8 mouse cellular contexts compared by ENCODE assay signal in genomic region chr13:10359516-10360198, GRCm38 (mm10). TPM values are rescaled to one million over a fixed set of nuclear protein-coding genes. Genes with fewer than 3 reads are reported as not detected.
A peak's percentile ranks its signal among the peaks of the same experiment; 100 is the strongest.
DNase-seq lines count a peak whose midpoint lies in the region; ATAC-seq and TF ChIP-seq lines count a peak whose summit lies in the region.

No protein-coding gene starts in this region.

- no peak for TF ChIP-seq CTCF in heart, adult 2 months (IDR thresholded peaks at IDR 0.05)
- no peak for TF ChIP-seq CTCF in bone marrow macrophage, adult 2 months (IDR thresholded peaks at IDR 0.05; ENCODE audit: low read depth, low read length)
- no peak for TF ChIP-seq CTCF in forebrain, postnatal 0 days (IDR thresholded peaks at IDR 0.05; ENCODE audit: low read depth)

- peaks cover 2% of the 10 kb centered on the region for H3K4me1 ChIP-seq in heart, adult 2 months (ENCODE audit: control insufficient read depth, insufficient read depth, low read length)
- no peaks in the 10 kb centered on the region for H3K4me1 ChIP-seq in bone marrow macrophage, adult 2 months (ENCODE audit: control insufficient read depth, insufficient read depth, low read length)
- H3K4me1 ChIP-seq in forebrain, postnatal 0 days (ENCODE audit: insufficient read depth): peaks cover 10% of the 10 kb centered on the region
- H3K4me1 ChIP-seq in midbrain, embryonic 13.5 days (replicated peaks): peaks cover 15% of the 10 kb centered on the region

- peak overlapping the region; percentile 45 for H3K4me3 ChIP-seq in heart, adult 2 months
- H3K4me3 ChIP-seq in bone marrow macrophage, adult 2 months (ENCODE audit: insufficient read depth, low read length): peak overlapping the region; percentile 47
- H3K4me3 ChIP-seq in forebrain, postnatal 0 days (ENCODE audit: low read depth, low read length): peak overlapping the region; percentile 63
- H3K4me3 ChIP-seq in midbrain, embryonic 13.5 days (replicated peaks): peak overlapping the region; percentile 69

- H3K9ac ChIP-seq in heart, adult 2 months (ENCODE audit: low read depth, low read length): peak overlapping the region; percentile 61; the same call in 1 of the 2 replicates
- peak overlapping the region; percentile 58 for H3K9ac ChIP-seq in forebrain, postnatal 0 days
- H3K9ac ChIP-seq in midbrain, embryonic 13.5 days (replicated peaks): peak overlapping the region; percentile 66

- peaks cover 6% of the 10 kb centered on the region for H3K27me3 ChIP-seq in heart, adult 2 months (ENCODE audit: control insufficient read depth, insufficient read depth, low read length)
- H3K27me3 ChIP-seq in forebrain, postnatal 0 days (ENCODE audit: insufficient read depth, low read length): peaks cover 5% of the 10 kb centered on the region
- peaks cover 43% of the 10 kb centered on the region for H3K27me3 ChIP-seq in midbrain, embryonic 13.5 days

- H3K79me2 ChIP-seq in heart, adult 2 months (replicated peaks; ENCODE audit: control insufficient read depth, insufficient read depth, low read length): no peaks in the 10 kb centered on the region

- H3K36me3 ChIP-seq in heart, adult 2 months (ENCODE audit: control insufficient read depth, insufficient read depth, low read length): no peaks in the 10 kb centered on the region
- H3K36me3 ChIP-seq in forebrain, postnatal 0 days (ENCODE audit: insufficient read depth): no peaks in the 10 kb centered on the region
- H3K36me3 ChIP-seq in midbrain, embryonic 13.5 days: no peaks in the 10 kb centered on the region

- H3K9me3 ChIP-seq in forebrain, postnatal 0 days (ENCODE audit: low read length): no peaks in the 10 kb centered on the region
- no peaks in the 10 kb centered on the region for H3K9me3 ChIP-seq in midbrain, embryonic 13.5 days

- peak; percentile 5; the same call in 1 of the 2 replicates for ATAC-seq in forebrain, postnatal 0 days
- no peak; the same call in 1 of the 2 replicates for ATAC-seq in midbrain, embryonic 13.5 days

- TF ChIP-seq POLR2A in heart, adult 2 months (IDR thresholded peaks at IDR 0.05; ENCODE audit: insufficient read depth, low read depth, low read length): no peak
- TF ChIP-seq POLR2A in bone marrow macrophage, adult 2 months (IDR thresholded peaks at IDR 0.05; ENCODE audit: borderline replicate concordance, low read depth, low read length): no peak

- H3K27ac ChIP-seq in heart, adult 2 months: peak overlapping the region; percentile 15; the same call in 1 of the 2 replicates
- no peak overlapping the region for H3K27ac ChIP-seq in bone marrow macrophage, adult 2 months (ENCODE audit: insufficient read depth, low read depth, low read length)
- peak overlapping the region; percentile 40; the same call in 1 of the 2 replicates for H3K27ac ChIP-seq in forebrain, postnatal 0 days (ENCODE audit: low read depth, low read length)
- H3K27ac ChIP-seq in midbrain, embryonic 13.5 days: 0 out of 2 replicates have a peak overlapping the region, but pooled peaks have one; percentile 2

- H3K4me2 ChIP-seq in forebrain, postnatal 0 days (ENCODE audit: low read depth): peak overlapping the region; percentile 95
- H3K4me2 ChIP-seq in midbrain, embryonic 13.5 days (replicated peaks): peak overlapping the region; percentile 83

- WGBS in heart, adult 2 months: 5% methylated on average over 26 of the region's 26 CpGs
- WGBS in forebrain, postnatal 0 days: 1% methylated on average over 26 of the region's 26 CpGs
- 2% methylated on average over 26 of the region's 26 CpGs for WGBS in midbrain, embryonic 13.5 days

- no peak for TF ChIP-seq EP300 in heart, adult 2 months (IDR thresholded peaks at IDR 0.05; ENCODE audit: insufficient read depth, low read depth, low read length)

- intact Hi-C loops in heart, adult 2 months (cut with DNase I): no loop called here

- peak; percentile 3 to 19 for DNase-seq in heart, adult 2 months
- DNase-seq in heart, adult 9 months (ENCODE audit: low spot score in 2 of 2): no peak
- peak; percentile 46 for DNase-seq in forebrain, postnatal 0 days
- DNase-seq in kidney, postnatal 14 days: peak; percentile 8
- DNase-seq in natural killer cell, adult 2 months (ENCODE audit: low spot score in 2 of 2): no peak
- DNase-seq in urinary bladder, adult 2 months (ENCODE audit: low spot score): no peak

RNA-seq across cellular contexts. Expression of gene Chrm3, which starts 1.0 kb away (rescaled TPM):
- total RNA-seq in heart, adult 2 months (2021): 1 to 10 TPM in 1 of 2 experiments, under 1 TPM in 1; 0.89 to 1.2 TPM
- polyA plus RNA-seq in heart, adult 2 months (2012; rRNA removed): 0.47 and 1.6 TPM in 2 replicates
- not detected in 2 replicates for polyA plus RNA-seq in bone marrow macrophage, adult 2 months (2012; ENCODE audit: insufficient read depth, insufficient read length, missing spikeins)
- total RNA-seq in forebrain, postnatal 0 days (2014; rRNA removed): 12.3 and 14.8 TPM in 2 replicates
- polyA plus RNA-seq in forebrain, postnatal 0 days (2015; fragmentation: Nextera tagmentation; extraction: Ambion mirVana): 1.3 and 2.8 TPM in 2 replicates
- 1.4 and 1.5 TPM in 2 replicates for polyA plus RNA-seq in midbrain, embryonic 13.5 days (2015; fragmentation: Nextera tagmentation; extraction: Ambion mirVana)
- polyA plus RNA-seq in urinary bladder, adult 2 months (2012; rRNA removed): 18.8 and 25.5 TPM in 2 replicates

Comparison
In these comparisons a context has a peak if more than half of its experiments do, and no peak if none do; other contexts are left out.
1. DNase-seq: peak in heart, adult 2 months (2 of 2), forebrain, postnatal 0 days (single experiment) and kidney, postnatal 14 days (single experiment); none in heart, adult 9 months (0 of 2), natural killer cell, adult 2 months (0 of 2) and urinary bladder, adult 2 months (single experiment).
2. Peak in every context shown above with its lines, with median percentiles within 50 percentile points of each other: H3K4me3 ChIP-seq and H3K9ac ChIP-seq.